Mouse (Mus musculus): ENCODE measurements at regions not wholly inside any gene's neighbourhood (a gene's known extent, or its start where the extent isn't known, plus 50 kb on each side); places are given as distances from the start of the nearest gene placed in this dataset.

DNA sequence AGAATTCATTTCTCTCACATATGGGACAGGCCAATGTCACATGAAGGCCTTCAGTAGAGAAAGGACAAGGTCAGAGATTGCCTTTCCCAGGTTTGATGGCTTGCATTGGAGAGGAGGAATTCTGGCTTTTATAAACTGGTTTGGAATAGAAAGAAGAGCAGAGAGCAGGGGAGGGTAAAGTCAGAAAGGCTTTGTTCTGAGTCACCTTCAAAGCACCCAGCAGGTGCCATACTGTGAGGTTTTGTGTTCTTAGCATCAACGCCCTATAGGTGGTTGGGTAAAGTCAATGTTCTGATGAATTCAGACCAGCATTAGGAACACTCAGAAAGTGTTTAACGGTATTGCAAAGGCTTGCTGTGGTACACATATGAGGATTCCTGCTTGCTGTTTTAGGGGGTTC, 244.5 kb downstream of the Dact1 start:
- no peak for ATAC-seq (replicated peaks; ENCODE audit: insufficient number of reproducible peaks, low FRiP score, low TSS enrichment)
- Histone ChIP-seq H3K27me3 (ENCODE audit: control insufficient read depth, insufficient read depth, low read length) (no peaks in the 10 kb centered on the region), H3K4me1 (ENCODE audit: control insufficient read depth, insufficient read depth, low read length) (no peaks in the 10 kb centered on the region), H3K36me3 (ENCODE audit: control insufficient read depth, insufficient read depth, low read length) (no peaks in the 10 kb centered on the region), H3K4me2 (no peak overlapping the region), H3K9ac (ENCODE audit: low read depth, low read length) (no peak overlapping the region), H3K4me3 (ENCODE audit: low read depth, low read length) (no peak overlapping the region), H3K27ac (ENCODE audit: low read depth, low read length) (no peak overlapping the region), H3K9me3 (replicated peaks; ENCODE audit: control insufficient read depth, low read length) (no peaks in the 10 kb centered on the region)
- WGBS (ENCODE audit: insufficient replicate concordance), result 54% methylated on average over 2 of the region's 2 CpGs

DNA sequence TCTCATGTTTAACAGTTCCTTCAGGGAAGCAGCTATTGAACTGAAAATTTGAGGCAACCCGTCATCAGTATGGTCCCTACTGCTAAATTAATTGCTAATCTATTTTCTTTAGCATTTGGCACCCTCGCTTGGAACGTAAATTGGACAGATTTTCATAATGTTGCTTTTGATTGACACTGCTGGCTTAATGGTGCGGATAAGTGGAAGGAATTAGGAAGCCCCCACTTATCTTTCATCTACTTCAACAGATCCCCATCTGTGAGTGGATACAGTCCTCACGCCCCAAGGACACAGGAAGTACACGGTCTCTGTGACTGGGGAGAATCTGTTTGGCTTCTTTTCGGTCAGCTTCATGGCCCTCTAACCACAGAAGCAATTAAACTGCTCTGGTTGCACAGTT, 251.6 kb downstream of the Dact1 start:
- H3K36me3 ChIP-seq (ENCODE audit: control insufficient read depth, insufficient read depth, low read length), result no peaks in the 10 kb centered on the region
- 71% methylated on average over 7 of the region's 7 CpGs for WGBS (ENCODE audit: insufficient replicate concordance)
- no peak overlapping the region for H3K9ac ChIP-seq (ENCODE audit: low read depth, low read length)
- H3K9me3 ChIP-seq (replicated peaks; ENCODE audit: control insufficient read depth, low read length), result no peaks in the 10 kb centered on the region
- no peaks in the 10 kb centered on the region for H3K4me1 ChIP-seq (ENCODE audit: control insufficient read depth, insufficient read depth, low read length)
- H3K27ac ChIP-seq (ENCODE audit: low read depth, low read length), result no peak overlapping the region
- no peak overlapping the region for H3K4me2 ChIP-seq
- no peaks in the 10 kb centered on the region for H3K27me3 ChIP-seq (ENCODE audit: control insufficient read depth, insufficient read depth, low read length)
- no peak overlapping the region for H3K4me3 ChIP-seq (ENCODE audit: low read depth, low read length)
- no peak for ATAC-seq (replicated peaks; ENCODE audit: insufficient number of reproducible peaks, low FRiP score, low TSS enrichment)

- WGBS (ENCODE audit: insufficient replicate concordance), result 83% methylated on average over 8 of the region's 8 CpGs
- H3K9ac ChIP-seq (ENCODE audit: low read depth, low read length), result no peak overlapping the region
- no peaks in the 10 kb centered on the region for H3K27me3 ChIP-seq (ENCODE audit: control insufficient read depth, insufficient read depth, low read length)
- no peaks in the 10 kb centered on the region for H3K4me1 ChIP-seq (ENCODE audit: control insufficient read depth, insufficient read depth, low read length)
- H3K4me3 ChIP-seq (ENCODE audit: low read depth, low read length), result no peak overlapping the region
- no peaks in the 10 kb centered on the region for H3K36me3 ChIP-seq (ENCODE audit: control insufficient read depth, insufficient read depth, low read length)
- ATAC-seq (replicated peaks; ENCODE audit: insufficient number of reproducible peaks, low FRiP score, low TSS enrichment), result no peak; the same call in 1 of the 2 replicates
- H3K9me3 ChIP-seq (replicated peaks; ENCODE audit: control insufficient read depth, low read length), result no peaks in the 10 kb centered on the region
- no peak overlapping the region for H3K27ac ChIP-seq (ENCODE audit: low read depth, low read length)
- no peak overlapping the region for H3K4me2 ChIP-seq
These were observed 252.4 kb downstream of the Dact1 start for GRCm38 (mm10) chr12:71561918-71562572.

DNA sequence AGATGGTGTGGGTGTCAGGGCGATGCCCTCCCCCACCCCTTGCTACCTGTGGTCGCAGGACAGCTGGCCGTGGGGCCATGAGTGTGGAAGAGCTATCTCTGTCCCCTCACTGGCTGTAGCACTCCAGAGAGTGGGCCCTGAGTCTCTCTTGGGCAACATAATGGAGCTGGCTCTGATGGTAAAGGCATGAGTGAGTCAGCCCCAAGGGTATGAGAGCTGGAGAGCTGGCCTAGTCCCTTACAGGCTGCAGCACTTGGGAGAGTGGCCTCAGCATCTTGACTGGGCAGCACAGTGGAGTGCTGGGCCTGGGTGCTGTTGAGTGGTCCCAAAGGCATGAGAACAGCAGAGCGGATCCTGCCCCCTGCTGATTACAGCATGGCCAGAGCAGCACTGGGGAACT, 253.5 kb downstream of the Dact1 start:
- no peak overlapping the region for H3K9ac ChIP-seq (ENCODE audit: low read depth, low read length)
- 80% methylated on average over 4 of the region's 4 CpGs for WGBS (ENCODE audit: insufficient replicate concordance)
- H3K27ac ChIP-seq (ENCODE audit: low read depth, low read length), result no peak overlapping the region
- H3K4me1 ChIP-seq (ENCODE audit: control insufficient read depth, insufficient read depth, low read length), result no peaks in the 10 kb centered on the region
- no peak overlapping the region for H3K4me3 ChIP-seq (ENCODE audit: low read depth, low read length)
- H3K36me3 ChIP-seq (ENCODE audit: control insufficient read depth, insufficient read depth, low read length), result no peaks in the 10 kb centered on the region
- no peaks in the 10 kb centered on the region for H3K9me3 ChIP-seq (replicated peaks; ENCODE audit: control insufficient read depth, low read length)
- no peak overlapping the region for H3K4me2 ChIP-seq
- no peak for ATAC-seq (replicated peaks; ENCODE audit: insufficient number of reproducible peaks, low FRiP score, low TSS enrichment)
- no peaks in the 10 kb centered on the region for H3K27me3 ChIP-seq (ENCODE audit: control insufficient read depth, insufficient read depth, low read length)

DNA sequence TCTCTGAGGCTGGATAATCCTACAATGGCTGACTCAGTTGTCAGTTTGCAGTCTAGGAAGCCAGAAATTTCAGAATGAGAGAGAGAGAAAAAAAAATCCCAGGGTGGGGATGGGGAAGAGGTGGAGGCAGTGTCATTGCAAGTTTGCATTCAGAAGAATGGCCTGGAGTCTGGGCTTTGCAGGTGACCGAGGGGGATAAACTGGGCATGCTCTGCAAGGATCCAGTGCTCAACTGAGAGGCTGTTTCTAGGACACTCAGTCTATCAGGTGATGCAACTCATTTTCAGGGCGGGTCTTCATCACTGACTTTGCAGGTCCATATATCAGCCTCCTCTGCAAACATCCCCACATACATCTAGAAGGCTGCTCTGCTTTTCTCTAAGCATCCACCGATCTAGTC, 256.7 kb downstream of the Dact1 start:
- Histone ChIP-seq H3K27ac (ENCODE audit: low read depth, low read length) (no peak overlapping the region), H3K4me2 (no peak overlapping the region), H3K9ac (ENCODE audit: low read depth, low read length) (no peak overlapping the region), H3K4me1 (ENCODE audit: control insufficient read depth, insufficient read depth, low read length) (no peaks in the 10 kb centered on the region), H3K36me3 (ENCODE audit: control insufficient read depth, insufficient read depth, low read length) (no peaks in the 10 kb centered on the region), H3K27me3 (ENCODE audit: control insufficient read depth, insufficient read depth, low read length) (no peaks in the 10 kb centered on the region), H3K9me3 (replicated peaks; ENCODE audit: control insufficient read depth, low read length) (no peaks in the 10 kb centered on the region), H3K4me3 (ENCODE audit: low read depth, low read length) (no peak overlapping the region)
- no peak for ATAC-seq (replicated peaks; ENCODE audit: insufficient number of reproducible peaks, low FRiP score, low TSS enrichment)
- WGBS (ENCODE audit: insufficient replicate concordance), result 91% methylated on average over 3 of the region's 3 CpGs

GRCm38 (mm10) chr12:71568251-71568650, 258.6 kb downstream of the Dact1 start:
- Histone ChIP-seq H3K4me3 (ENCODE audit: low read depth, low read length) (no peak overlapping the region), H3K27me3 (ENCODE audit: control insufficient read depth, insufficient read depth, low read length) (no peaks in the 10 kb centered on the region), H3K4me2 (no peak overlapping the region), H3K9me3 (replicated peaks; ENCODE audit: control insufficient read depth, low read length) (no peaks in the 10 kb centered on the region), H3K4me1 (ENCODE audit: control insufficient read depth, insufficient read depth, low read length) (peaks cover 10% of the 10 kb centered on the region; the same call in 1 of the 2 replicates), H3K9ac (ENCODE audit: low read depth, low read length) (no peak overlapping the region), H3K27ac (ENCODE audit: low read depth, low read length) (no peak overlapping the region), H3K36me3 (ENCODE audit: control insufficient read depth, insufficient read depth, low read length) (no peaks in the 10 kb centered on the region)
- no peak for ATAC-seq (replicated peaks; ENCODE audit: insufficient number of reproducible peaks, low FRiP score, low TSS enrichment)
- WGBS (ENCODE audit: insufficient replicate concordance), result 61% methylated on average over 5 of the region's 5 CpGs

DNA sequence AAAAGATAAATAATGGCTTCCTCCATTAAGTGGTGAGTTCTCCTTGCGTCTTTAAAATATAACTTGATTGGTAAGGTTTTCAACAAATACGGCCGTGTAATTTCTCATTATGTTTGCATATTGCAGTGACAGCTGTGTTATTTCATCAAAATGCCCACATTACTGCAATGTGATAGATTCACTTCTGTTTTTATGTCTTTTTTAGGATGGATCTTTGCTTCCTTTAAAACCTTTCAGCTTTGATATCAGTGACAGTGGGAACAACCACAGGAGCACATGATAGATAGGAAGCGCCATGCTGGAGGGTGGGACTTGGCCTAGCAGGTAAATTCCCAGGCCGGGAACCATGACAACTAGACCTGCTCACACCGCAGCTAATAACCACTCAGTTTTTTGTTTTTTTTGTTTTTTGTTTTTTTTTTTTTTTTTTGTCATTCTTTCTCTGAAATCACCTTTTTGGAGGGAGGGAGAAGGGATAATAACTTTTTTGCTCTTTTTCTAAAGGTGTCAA, 259.3 kb downstream of the Dact1 start:
- H3K36me3 ChIP-seq (ENCODE audit: control insufficient read depth, insufficient read depth, low read length), result no peaks in the 10 kb centered on the region
- no peaks in the 10 kb centered on the region for H3K27me3 ChIP-seq (ENCODE audit: control insufficient read depth, insufficient read depth, low read length)
- peaks cover 10% of the 10 kb centered on the region; the same call in 1 of the 2 replicates for H3K4me1 ChIP-seq (ENCODE audit: control insufficient read depth, insufficient read depth, low read length)
- H3K27ac ChIP-seq (ENCODE audit: low read depth, low read length), result no peak overlapping the region
- no peaks in the 10 kb centered on the region for H3K9me3 ChIP-seq (replicated peaks; ENCODE audit: control insufficient read depth, low read length)
- no peak overlapping the region for H3K9ac ChIP-seq (ENCODE audit: low read depth, low read length)
- no peak overlapping the region for H3K4me3 ChIP-seq (ENCODE audit: low read depth, low read length)
- H3K4me2 ChIP-seq, result no peak overlapping the region
- WGBS (ENCODE audit: insufficient replicate concordance), result 70% methylated on average over 6 of the region's 6 CpGs
- ATAC-seq (replicated peaks; ENCODE audit: insufficient number of reproducible peaks, low FRiP score, low TSS enrichment), result no peak

DNA sequence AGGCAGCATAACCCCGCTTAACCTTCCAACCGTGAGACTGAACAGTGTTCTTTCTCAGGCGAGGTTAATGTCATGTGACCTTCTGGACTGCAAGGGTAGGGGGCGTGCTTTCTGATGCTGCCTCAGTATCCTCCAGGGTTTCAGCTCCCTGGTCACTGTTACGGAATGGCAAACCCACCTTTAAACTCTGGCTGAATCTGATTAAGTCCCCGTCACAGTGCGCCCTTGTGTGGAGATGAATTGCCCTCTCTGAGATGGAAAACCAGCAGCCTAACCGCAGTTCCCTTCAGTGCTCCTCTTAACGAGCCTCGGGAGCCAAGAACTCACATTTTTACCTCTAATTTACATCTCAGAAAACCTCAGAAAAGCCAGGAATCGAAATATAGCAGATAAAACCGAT, 260.0 kb downstream of the Dact1 start:
- 53% methylated on average over 12 of the region's 12 CpGs for WGBS (ENCODE audit: insufficient replicate concordance)
- H3K4me1 ChIP-seq (ENCODE audit: control insufficient read depth, insufficient read depth, low read length), result peaks cover 12% of the 10 kb centered on the region; the same call in 1 of the 2 replicates
- H3K36me3 ChIP-seq (ENCODE audit: control insufficient read depth, insufficient read depth, low read length), result no peaks in the 10 kb centered on the region
- no peaks in the 10 kb centered on the region for H3K27me3 ChIP-seq (ENCODE audit: control insufficient read depth, insufficient read depth, low read length)
- no peak for ATAC-seq (replicated peaks; ENCODE audit: insufficient number of reproducible peaks, low FRiP score, low TSS enrichment)
- no peak overlapping the region for H3K4me2 ChIP-seq
- H3K9me3 ChIP-seq (replicated peaks; ENCODE audit: control insufficient read depth, low read length), result no peaks in the 10 kb centered on the region
- H3K4me3 ChIP-seq (ENCODE audit: low read depth, low read length), result no peak overlapping the region
- H3K27ac ChIP-seq (ENCODE audit: low read depth, low read length), result no peak overlapping the region
- no peak overlapping the region for H3K9ac ChIP-seq (ENCODE audit: low read depth, low read length)

DNA sequence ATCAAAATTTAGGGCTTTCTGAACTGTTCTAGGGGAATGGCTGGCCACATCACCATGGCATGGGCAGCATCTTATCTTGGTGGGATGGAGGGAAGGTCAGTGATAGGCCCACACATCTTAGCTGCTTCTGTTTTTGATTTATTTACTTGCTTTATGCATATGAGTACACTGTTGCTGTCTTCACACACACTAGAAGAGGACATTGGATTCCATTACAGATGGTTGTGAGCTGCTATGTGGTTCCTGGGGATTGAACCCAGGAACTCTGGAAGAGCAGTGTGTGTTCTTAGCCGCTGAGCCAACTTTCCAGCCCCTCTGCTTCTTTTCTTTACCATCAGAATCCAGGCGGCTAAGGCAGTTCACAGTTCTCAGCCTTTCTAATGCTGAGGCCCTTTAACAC, 260.4 kb downstream of the Dact1 start:
- Histone ChIP-seq H3K36me3 (ENCODE audit: control insufficient read depth, insufficient read depth, low read length) (no peaks in the 10 kb centered on the region), H3K4me1 (ENCODE audit: control insufficient read depth, insufficient read depth, low read length) (peaks cover 15% of the 10 kb centered on the region; the same call in 1 of the 2 replicates), H3K27me3 (ENCODE audit: control insufficient read depth, insufficient read depth, low read length) (no peaks in the 10 kb centered on the region), H3K9ac (ENCODE audit: low read depth, low read length) (no peak overlapping the region), H3K4me3 (ENCODE audit: low read depth, low read length) (no peak overlapping the region), H3K9me3 (replicated peaks; ENCODE audit: control insufficient read depth, low read length) (no peaks in the 10 kb centered on the region), H3K4me2 (no peak overlapping the region), H3K27ac (ENCODE audit: low read depth, low read length) (no peak overlapping the region)
- 78% methylated on average over 2 of the region's 2 CpGs for WGBS (ENCODE audit: insufficient replicate concordance)
- no peak for ATAC-seq (replicated peaks; ENCODE audit: insufficient number of reproducible peaks, low FRiP score, low TSS enrichment)
